Mouse (Mus musculus): Measurements from ENCODE around the gene Crim1.

Gene Crim1

GRCm38 (mm10) chr17:78199626-78200560 is at the start of gene Crim1:
Gene Crim1 (plus strand): TSS chr17:78200248.
- peak; percentile 81 for DNase-seq (ENCODE audit: low spot score)

- DNase-seq (ENCODE audit: low spot score), result no peak
Measured at GRCm38 (mm10) chr17:78151479-78152282, 48.4 kb upstream of the Crim1 start.

- peak; percentile 47 for DNase-seq (ENCODE audit: low spot score)
Measured at GRCm38 (mm10) chr17:78163278-78163677, 36.8 kb upstream of the Crim1 start.

- no peak for DNase-seq (ENCODE audit: low spot score)
Measured at GRCm38 (mm10) chr17:78163724-78164236, 36.3 kb upstream of the Crim1 start.

- DNase-seq (ENCODE audit: low spot score), result no peak
Measured at GRCm38 (mm10) chr17:78165855-78166254, 34.2 kb upstream of the Crim1 start.

GRCm38 (mm10) chr17:78166566-78166965 is 33.5 kb upstream of the Crim1 start:
- DNase-seq (ENCODE audit: low spot score), result no peak

GRCm38 (mm10) chr17:78172371-78172770 is 27.7 kb upstream of the Crim1 start:
- DNase-seq (ENCODE audit: low spot score), result no peak

GRCm38 (mm10) chr17:78180766-78181165 is 19.3 kb upstream of the Crim1 start:
- no peak for DNase-seq (ENCODE audit: low spot score)

- no peak for DNase-seq (ENCODE audit: low spot score)
Measured at GRCm38 (mm10) chr17:78196184-78196583, 3.9 kb upstream of the Crim1 start.

- DNase-seq (ENCODE audit: low spot score), result peak; percentile 68
Measured at GRCm38 (mm10) chr17:78197111-78197510, 2.9 kb upstream of the Crim1 start.

- DNase-seq (ENCODE audit: low spot score), result no peak
Measured at GRCm38 (mm10) chr17:78198140-78198539, 1.9 kb upstream of the Crim1 start.

- DNase-seq (ENCODE audit: low spot score), result no peak
Measured at GRCm38 (mm10) chr17:78198820-78199219, 1.2 kb upstream of the Crim1 start.

- DNase-seq (ENCODE audit: low spot score), result no peak
Measured at GRCm38 (mm10) chr17:78199231-78199625, 820 bp upstream of the Crim1 start.

- peak; percentile 34 for DNase-seq (ENCODE audit: low spot score)
Measured at GRCm38 (mm10) chr17:78200561-78201220, 643 bp downstream of the Crim1 start.

GRCm38 (mm10) chr17:78201221-78202058 is 1.4 kb downstream of the Crim1 start:
- no peak for DNase-seq (ENCODE audit: low spot score)

GRCm38 (mm10) chr17:78202221-78202620 is 2.2 kb downstream of the Crim1 start:
- no peak for DNase-seq (ENCODE audit: low spot score)

GRCm38 (mm10) chr17:78202756-78203155 is 2.7 kb downstream of the Crim1 start:
- no peak for DNase-seq (ENCODE audit: low spot score)

GRCm38 (mm10) chr17:78203478-78203877 is 3.4 kb downstream of the Crim1 start:
- no peak for DNase-seq (ENCODE audit: low spot score)

- peak; percentile 51 for DNase-seq (ENCODE audit: low spot score)
Measured at GRCm38 (mm10) chr17:78206421-78206820, 6.4 kb downstream of the Crim1 start.

GRCm38 (mm10) chr17:78207246-78207645 is 7.2 kb downstream of the Crim1 start:
- DNase-seq (ENCODE audit: low spot score), result no peak

GRCm38 (mm10) chr17:78208805-78209204 is 8.8 kb downstream of the Crim1 start:
- no peak for DNase-seq (ENCODE audit: low spot score)
